Mouse (Mus musculus) C2C12 (cell line): ENCODE measurements at regions not wholly inside any gene's neighbourhood (a gene's known extent, or its start where the extent isn't known, plus 50 kb on each side); places are given as distances from the start of the nearest gene placed in this dataset.

Experiments
- CEBPB ChIP-seq: IDR thresholded peaks from one replicate; pipeline ENCODE4 v1.6.1; 2011; ENCODE audit warnings: low read depth, mild to moderate bottlenecking, control low read depth, moderate library complexity
- CTCF ChIP-seq: IDR thresholded peaks from one replicate; pipeline ENCODE4 v1.5.1; 2011; ENCODE audit not compliant: control insufficient read depth, insufficient read depth, insufficient read length
- FOSL1 ChIP-seq: IDR thresholded peaks from one replicate; pipeline ENCODE4 v1.8.0; 2011; ENCODE audit warnings: mild to moderate bottlenecking, low read length; ENCODE audit not compliant: poor library complexity, insufficient read depth, severe bottlenecking
- MAX ChIP-seq: IDR thresholded peaks from one replicate; pipeline ENCODE4 v1.6.1; 2011; ENCODE audit warnings: mild to moderate bottlenecking, control low read depth
- MYOG ChIP-seq: IDR thresholded peaks from one replicate; pipeline ENCODE4 v1.6.1; 2011; ENCODE audit not compliant: control insufficient read depth, insufficient read length; ENCODE audit errors: extremely low read depth
- USF1 ChIP-seq: IDR thresholded peaks from one replicate; pipeline ENCODE4 v1.6.1; 2011; ENCODE audit warnings: low read depth, mild to moderate bottlenecking, control low read depth, moderate library complexity

DNA sequence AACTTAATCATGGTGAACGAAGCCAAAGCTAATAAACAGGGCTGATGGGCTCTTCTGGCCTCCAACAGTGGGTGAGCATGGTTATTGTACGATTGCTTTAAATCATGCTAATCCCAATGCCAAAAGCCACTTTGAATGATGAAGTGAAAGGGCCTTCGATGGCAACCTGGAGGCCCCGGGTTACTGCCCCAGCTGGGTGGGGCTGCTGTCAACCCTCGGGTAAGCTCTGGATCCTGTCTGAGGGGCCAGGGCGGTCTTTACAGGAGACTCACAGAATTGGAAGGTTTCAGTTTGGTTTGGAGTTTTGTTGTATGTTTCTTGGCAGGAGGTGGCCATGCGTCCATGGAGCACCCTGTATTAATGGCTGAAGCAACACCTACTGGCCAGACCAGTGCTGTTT, 78.6 kb upstream of the Bmper start:
- TF ChIP-seq USF1 (no peak), CTCF (no peak), CEBPB (no peak), MAX (no peak), FOSL1 (no peak), MYOG (no peak)
